Mouse (Mus musculus) adrenal gland, postnatal 25 days (tissue): Measurements from ENCODE around the gene Csk. TPM values are rescaled to one million over a fixed set of nuclear protein-coding genes. Genes with fewer than 3 reads are reported as not detected.

Experiments used
- DNase-seq: peaks from one replicate; pipeline ENCODE4 v3.0.0; 2021; ENCODE audit warnings: mixed read lengths
- total RNA-seq: library from RNA; stranded (reverse); gene quantifications from 2 replicates; pipeline ENCODE4 v1.2.3, GENCODE M21; 2021

The Csk gene
- total RNA-seq, 1 experiment from 2014 or later: 105 TPM

DNA sequence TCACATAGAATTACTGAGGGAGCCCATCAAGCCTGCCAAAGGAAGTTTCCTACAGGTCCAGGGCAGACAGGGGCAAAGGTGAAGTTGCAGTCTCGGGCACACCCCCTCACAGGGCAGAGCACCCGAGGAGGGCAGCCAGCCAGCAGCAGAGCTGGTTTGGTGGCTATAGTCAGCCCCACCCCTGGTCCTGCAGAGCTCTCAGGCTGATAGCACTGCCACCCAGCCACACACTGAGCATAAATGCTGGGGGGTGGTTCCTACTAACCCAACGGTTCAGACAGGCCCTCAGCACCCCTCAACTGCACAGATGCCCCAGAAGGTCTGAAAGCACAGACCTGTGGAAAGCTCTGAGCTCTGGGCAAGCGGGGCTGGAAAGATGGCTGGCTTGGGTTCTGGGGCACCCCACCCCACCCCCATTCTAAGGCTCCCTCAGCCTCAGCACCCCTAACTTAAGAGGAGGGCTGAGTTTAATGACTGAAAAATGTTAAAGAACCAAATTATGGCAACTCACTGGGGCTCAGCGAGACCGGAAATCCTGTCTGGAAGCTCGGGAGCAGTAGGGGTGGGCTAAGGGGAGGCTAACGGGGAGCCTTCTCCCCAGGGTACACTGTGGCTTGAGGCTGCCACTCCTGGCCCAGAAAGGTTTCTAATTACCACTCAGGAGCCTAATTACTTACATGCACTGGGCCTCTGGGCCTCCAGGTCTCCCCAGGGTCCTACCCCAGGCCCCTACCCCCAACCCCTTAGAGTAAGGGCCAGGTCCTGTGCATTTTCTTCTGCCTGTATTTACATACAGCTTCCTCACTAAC lies 14.6 kb downstream of the Csk start:
- peak; percentile 50 for DNase-seq

- peak; percentile 61 for DNase-seq
Measured at GRCm38 (mm10) chr9:57637741-57638322, 15.6 kb downstream of the Csk start.

- no peak for DNase-seq
Measured at GRCm38 (mm10) chr9:57637272-57637671, 16.2 kb downstream of the Csk start.

DNA sequence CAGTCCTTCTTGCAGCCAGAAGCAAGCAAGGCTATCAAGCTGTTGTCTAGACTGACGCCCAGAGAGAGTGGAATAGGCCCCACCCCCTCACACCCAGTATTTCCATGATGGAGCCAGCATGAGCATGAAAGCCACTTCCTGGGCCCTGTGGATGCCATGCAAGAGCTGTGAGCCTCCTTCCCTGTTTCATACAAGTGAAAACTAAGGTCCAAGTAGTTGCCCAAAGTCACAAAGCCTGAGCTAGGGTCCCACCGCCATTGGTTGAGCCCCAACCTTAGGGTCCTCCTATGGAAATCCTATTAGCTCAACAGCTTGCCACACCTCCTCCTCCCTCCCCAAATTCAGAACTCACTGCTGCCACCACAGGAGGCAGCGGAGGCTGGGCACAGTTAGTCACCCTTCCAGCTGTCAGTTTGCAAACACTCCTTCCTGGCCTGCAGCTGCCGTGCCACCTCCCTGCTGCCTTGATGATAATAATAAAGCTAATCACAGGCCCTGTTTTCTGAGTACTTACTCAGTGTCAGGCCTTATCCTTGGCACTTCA lies 19.9 kb downstream of the Csk start:
- DNase-seq: no peak

GRCm38 (mm10) chr9:57629118-57629874 lies 24.1 kb downstream of the Csk start:
- peak; percentile 85 for DNase-seq

DNA sequence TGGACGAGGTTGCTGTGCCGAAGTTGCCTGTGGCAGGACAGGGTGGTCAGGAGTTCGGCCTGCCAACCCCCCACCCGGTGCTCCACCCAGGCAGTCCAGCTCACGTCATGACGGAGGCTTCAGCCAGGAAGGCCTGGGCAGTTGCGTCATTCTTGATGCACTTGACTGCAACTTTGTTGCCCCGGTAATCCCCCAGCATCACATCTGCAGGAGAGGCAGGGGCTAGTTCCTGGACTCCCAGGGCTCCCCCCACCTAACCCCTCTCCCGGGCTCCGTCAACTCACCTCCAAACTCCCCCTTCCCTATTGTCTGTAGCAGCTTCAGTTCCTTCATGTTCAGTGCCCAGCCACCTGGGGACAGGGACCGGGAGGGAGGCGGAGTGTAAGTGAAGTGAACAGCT lies 24.7 kb downstream of the Csk start:
- DNase-seq: no peak

DNA sequence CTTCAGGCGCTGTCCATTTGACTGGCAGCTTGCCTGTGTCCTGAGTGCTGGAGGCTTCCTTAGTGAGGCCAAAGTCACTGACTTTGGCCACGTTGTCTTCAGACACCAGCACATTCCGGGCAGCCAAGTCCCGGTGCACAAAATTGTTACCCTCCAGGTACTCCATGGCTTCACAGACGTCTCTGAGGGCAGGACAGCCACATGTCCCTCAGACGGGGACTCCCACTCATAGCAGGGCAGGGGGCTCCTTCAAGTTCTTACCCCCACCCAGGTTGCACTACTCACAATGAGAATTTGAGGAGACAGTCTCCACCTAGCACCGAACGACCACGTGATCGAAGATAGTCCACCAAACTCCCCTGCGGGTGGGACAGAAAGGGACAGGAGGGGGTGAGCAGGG lies 25.5 kb downstream of the Csk start:
- DNase-seq: no peak

DNA sequence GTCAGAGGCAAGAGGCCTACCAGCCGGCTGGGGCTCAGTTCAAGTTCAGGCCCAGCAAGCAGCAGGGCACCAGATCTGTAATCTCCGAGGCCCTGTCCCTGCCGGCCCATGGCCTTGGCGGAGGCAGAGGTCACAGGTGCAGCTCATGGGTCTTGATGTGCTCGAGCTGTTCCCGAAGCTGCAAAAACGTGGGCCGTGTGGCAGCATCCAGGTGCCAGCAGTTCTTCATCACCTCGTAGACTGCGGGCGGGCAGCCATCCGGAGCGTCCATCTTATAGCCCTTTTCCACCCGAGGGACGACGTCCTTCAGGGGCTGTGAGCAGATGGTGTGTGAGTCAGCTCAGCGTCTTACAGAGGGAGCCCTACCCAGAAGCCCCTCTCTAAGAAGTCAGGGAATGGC lies 26.2 kb downstream of the Csk start:
- no peak for DNase-seq

DNA sequence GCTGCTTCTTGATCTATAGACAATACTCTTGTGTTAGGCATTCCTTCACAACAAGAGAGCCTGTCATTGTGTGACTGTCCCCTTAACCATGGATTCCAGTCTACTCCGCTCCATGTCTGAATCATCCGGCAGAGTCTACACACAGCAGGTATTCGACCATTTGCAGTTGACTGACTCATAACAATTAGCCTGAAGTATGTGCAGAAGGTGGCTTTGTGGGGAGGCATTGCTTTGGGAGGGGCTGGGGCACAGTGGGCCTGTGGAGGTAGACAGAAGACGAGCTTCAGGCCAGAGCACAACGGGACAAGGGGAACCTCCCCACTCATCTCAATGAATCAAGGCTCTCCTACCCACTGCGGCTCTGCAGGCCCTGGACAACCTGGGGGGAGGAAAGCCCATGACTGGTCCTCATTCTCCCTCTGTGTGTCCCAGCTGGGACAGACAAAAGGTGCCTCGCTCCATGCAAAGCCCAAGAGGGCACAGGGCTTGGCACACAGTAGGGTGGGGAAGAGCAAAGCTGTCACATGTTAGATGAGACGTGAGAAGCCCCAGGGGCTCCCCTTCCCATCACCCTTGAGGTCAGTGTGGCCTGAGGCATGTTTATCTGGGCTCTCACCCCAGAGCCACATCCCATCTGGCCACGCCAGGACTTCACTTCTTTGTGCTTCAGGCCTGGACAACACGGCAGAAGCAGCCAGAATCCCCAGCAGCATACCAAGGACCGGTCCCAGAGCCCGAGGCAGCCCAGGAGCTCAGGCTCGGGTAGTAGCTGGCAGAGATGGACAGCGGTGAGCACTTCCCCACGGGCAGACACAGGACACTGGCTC lies 27.5 kb downstream of the Csk start:
- DNase-seq: no peak

DNA sequence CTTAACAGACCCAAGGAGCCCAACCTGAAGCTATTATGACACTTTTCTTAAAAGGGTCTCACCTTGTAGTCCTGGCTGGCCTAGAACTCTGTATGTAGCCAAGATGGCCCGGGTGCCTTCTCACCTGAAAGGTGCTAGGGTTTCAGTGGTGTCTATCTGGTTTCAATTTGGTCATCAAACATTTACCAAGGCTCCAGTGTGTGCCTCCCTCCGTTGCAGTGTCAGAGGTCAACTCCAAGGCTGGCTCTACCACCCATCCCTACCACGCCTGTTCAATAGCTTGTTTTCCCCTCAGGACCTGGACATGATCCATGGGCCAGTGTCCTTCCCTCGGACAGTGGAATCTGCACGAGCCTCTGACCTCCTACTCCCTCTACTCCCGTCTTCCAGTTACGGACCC lies 29.1 kb downstream of the Csk start:
- no peak for DNase-seq

- DNase-seq: no peak
Measured at GRCm38 (mm10) chr9:57620674-57621073, 32.8 kb downstream of the Csk start, which contains the start of gene Lman1l. Gene Lman1l (minus strand): TSS chr9:57620774.

- no peak for DNase-seq
Measured at GRCm38 (mm10) chr9:57618854-57619253, 34.6 kb downstream of the Csk start.

DNA sequence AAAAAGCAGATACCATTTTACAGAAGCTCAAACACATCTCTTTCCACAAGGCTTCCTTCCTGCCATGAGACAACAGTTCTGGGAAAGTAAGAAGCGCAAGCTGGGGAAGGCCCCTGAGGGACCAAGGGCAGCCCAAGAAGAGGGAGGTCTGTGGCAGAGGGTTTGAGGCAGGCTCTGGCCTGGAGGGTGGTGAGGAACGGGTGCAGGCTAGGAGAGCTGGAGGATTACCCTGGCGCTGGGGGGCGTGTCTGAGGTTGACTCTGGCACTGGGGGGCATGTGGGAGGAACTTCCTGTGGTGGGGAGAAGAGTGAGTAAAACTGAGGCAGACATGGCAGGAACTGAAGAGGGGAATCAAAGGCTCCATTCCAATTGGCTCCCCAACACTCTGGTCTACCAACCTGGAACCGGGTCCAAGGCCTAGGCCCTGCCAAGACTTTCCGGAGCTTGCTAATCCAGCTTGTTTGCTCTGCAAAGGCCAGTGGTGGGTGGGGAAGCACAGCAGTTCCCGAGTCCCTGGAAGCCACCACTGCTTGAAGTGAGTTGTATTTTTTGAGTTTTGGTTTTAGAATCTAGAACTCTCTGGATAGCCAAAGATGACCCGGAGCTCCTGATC lies 35.8 kb downstream of the Csk start:
- no peak for DNase-seq

- peak; percentile 30 for DNase-seq
Measured at GRCm38 (mm10) chr9:57614786-57615185, 38.6 kb downstream of the Csk start.

GRCm38 (mm10) chr9:57613975-57614374 lies 39.5 kb downstream of the Csk start:
- no peak for DNase-seq

- no peak for DNase-seq
Measured at GRCm38 (mm10) chr9:57612587-57612986, 40.8 kb downstream of the Csk start.

GRCm38 (mm10) chr9:57610359-57610826 lies 43.0 kb downstream of the Csk start:
- DNase-seq: no peak

GRCm38 (mm10) chr9:57609803-57610202 lies 43.6 kb downstream of the Csk start:
- no peak for DNase-seq

DNA sequence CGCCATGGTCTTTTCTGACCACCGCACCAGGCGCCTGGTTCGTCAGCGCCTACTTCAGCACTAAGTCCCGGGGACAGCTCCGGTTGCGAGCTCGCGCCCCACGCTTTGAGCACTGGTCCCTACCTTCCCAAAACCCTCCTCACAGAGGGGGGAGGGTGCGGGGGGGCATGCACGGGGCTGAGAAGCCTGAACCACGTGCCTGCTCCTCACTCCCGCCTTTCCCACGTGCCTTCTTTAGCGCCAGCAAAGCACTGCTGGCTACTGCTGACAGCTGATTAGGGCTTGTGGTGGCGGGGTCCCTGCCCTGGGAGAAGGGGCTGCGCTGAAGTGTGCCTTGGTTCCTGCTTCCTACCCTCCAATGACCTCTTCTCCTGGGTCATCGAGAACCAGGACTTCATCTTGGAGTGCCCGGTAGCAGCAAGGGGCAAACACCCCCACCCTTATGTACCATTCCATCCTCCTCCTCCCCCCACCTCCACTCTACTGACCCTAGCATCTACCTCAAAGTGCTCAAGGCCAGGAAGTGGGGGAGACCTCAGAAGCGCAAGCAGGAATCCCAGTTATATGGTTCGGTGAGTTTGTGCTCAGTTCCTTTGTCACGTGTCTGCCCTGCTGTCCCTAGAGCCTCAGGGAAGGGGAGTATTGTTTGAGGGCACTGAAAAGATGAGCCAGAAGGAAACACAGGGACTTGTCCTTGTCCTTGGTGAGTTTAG lies 47.1 kb downstream of the Csk start, which contains the start of gene Cplx3:
Cplx3 (minus strand) TSS at position 143 of the 713 bp plus-strand sequence.
- peak; percentile 47 for DNase-seq

- no peak for DNase-seq
Measured at GRCm38 (mm10) chr9:57605503-57605902, 47.9 kb downstream of the Csk start.

- DNase-seq: no peak
Measured at GRCm38 (mm10) chr9:57604875-57605274, 48.6 kb downstream of the Csk start.
